Mouse (Mus musculus) R1 (cell line): ENCODE measurements around the gene Glis3.

ENCODE experiments used
- DNase-seq: peaks from one replicate; pipeline ENCODE4 v3.0.0-alpha.2; 2018; ENCODE audit warnings: low read depth, low spot score

Glis3 gene

DNA sequence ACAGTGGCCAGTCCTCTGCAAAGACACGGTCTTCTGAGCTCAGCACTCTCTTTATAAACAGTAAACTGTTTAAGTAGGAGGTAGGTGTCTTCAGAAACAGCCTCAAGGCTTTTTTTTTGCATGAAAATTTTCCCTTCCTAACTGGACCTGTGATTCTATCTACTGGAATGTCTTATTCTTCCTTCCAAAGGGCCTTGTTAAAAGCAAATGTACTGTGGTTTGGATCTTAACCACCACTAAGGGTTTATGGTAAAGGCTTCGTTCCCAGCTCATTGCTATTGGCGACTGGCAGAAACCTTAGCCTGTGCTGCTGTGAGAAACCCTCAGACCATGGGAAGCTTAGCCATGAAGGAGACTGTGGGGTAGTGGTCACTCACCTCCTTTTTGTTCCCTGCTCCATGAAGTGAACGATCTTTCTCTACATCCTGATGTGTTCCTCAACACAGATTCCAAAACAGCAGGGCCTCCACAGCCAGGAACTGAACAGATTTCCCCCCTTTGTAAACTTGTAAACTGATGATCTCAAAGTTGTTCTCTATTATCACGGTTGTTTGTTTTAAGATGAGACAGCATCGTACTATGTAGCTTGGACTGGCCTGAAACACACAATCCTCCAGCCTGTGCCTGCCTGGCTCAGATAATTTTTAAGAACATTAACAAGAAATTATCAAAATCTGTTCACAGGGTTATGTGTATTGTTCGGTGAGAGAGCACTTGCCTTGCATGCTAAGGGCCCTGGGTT, 88.0 kb downstream of the Glis3 start:
- DNase-seq, result no peak

DNA sequence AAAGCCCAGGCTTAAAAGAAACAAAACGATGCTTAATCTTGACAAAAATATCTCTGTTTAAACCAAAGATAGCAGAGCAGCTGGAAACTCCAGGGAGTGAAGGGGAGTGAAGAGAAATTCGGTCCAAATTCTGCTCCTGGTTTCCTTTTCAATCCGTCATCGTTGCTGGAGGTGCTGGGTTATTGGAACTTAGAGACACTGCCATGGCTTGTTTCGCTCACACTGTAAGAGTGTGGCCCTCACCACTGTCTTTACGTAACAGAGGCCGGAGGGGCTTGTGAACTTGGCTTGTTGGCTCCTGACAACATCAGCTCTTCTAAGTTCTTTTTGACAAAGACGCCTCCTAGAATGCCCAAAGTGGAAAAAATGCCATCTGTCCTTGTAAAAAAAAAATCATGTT, 99.4 kb downstream of the Glis3 start:
- no peak for DNase-seq

DNA sequence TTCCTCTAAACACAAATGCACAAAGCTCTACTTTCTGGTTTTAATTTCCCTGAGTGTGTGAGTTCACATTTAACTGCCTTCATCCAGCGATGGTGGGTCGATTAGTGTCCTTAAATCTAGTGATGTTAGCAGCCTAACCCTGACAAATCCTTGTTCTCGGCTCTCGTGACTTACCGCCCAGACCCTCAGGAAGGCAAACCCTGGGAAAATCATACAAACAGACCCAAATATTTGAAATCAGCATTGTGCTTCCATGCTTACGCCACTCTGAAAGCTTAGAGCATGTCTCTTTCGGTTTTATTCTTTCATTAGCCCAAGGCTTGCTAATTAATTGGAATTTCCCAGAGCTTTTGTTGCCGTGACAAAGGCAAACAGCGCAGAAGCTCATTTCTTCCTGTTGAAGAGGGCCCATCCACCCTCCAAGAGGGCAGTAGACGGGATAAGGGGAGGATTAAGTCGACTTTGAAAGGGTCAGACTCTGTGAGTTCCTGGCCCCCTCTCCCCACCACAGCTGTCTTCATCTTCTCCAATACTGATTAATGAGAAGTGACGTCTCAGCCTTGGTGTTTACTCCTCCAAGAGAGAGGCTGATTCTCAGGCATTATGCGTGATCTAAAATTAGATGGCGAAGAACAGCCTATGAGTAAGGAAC, 100.0 kb downstream of the Glis3 start:
- no peak for DNase-seq

DNA sequence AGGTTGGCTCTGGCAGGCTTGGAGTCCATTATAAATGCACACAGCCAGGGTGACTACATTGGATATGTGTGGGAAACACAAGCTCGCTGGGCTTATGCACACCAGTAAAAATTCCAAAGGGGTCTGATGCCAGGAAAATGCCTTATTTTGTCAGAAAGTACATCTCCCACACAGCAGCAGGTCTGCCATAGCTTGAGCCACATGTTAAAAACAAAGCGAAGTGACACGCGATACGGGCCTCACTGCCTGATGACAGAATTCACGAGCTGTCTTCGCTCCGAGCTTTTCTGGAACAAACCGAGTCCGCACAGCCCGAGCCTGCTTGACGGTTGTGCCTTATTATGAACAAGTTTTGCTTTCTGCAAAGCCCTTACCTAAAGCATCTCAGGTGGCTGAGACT, 102.9 kb downstream of the Glis3 start:
- DNase-seq, result no peak

DNA sequence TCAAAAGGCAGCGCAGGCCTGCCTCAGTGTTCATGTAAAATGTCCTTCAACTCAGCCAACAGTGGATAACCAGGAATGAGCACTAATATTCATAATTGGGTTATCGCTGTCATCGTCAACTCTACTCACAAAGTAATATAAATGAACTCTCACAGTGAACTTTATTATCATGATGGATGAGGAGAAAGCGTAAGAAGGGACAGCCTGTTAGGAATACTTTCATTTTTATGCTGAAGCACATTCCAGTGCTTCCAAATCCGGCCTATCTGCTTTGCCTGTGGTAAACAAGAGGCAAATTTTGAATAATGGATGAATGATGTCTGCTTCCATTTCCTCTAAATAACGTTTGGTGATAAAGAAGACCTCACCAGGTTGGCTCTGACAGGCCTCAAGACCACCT, 103.3 kb downstream of the Glis3 start:
- no peak for DNase-seq

DNA sequence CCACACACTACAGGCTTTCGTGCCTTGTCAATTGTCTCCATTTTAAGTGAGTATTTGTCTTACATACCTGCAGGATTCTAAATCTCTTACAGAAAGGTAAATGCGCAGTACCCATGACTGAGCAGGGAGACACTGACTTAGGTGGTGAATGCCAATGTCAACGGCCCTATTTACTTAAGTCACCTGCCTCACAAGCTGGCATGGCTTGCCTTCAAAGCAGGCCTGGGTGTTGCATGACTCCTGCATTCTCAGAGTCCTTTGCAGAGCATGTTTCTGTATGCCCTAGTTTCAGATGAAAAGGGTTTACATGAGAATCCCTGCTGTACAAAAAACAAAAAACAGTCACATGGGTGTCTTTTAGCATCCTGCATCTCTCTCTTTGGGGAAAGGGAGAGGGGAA, 106.2 kb downstream of the Glis3 start:
- DNase-seq, result no peak

DNA sequence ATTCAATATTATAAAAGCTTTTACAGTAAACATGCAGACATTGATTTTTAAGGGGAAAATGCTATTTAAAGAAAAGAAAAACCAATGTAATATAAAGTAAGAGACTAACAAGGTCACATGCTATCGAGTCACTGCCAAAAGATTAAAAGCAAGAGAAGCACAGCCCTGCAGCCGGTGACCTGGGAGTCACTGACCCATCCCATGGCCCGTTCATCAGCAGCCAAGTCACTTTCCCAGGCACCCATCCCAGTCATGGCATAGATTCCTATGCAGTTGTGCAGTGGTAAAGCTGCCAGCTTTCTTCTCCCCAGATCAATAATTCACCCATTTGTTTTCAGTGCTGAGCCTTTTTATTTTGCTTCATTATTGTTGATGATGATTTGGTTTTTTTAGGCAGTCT, 110.0 kb downstream of the Glis3 start:
- DNase-seq, result no peak

DNA sequence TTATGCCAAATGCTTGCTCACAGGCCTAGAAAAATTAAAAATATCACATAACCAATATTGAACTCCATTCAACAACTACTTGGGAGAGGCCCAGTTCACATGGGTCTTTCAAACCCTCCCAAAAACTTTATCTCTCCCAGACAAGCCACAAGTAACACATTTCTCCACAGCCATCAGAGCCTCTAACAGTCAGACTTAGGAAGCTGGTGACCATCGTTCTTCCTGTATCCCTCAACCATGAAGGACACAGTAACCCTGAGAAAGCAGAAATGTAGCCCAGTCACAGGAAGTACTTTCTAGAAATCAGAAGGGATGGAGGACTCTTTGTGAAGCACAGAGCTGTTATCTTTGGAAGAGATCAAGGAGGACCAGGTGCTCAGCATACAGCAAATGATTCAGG, 112.8 kb downstream of the Glis3 start:
- no peak for DNase-seq

DNA sequence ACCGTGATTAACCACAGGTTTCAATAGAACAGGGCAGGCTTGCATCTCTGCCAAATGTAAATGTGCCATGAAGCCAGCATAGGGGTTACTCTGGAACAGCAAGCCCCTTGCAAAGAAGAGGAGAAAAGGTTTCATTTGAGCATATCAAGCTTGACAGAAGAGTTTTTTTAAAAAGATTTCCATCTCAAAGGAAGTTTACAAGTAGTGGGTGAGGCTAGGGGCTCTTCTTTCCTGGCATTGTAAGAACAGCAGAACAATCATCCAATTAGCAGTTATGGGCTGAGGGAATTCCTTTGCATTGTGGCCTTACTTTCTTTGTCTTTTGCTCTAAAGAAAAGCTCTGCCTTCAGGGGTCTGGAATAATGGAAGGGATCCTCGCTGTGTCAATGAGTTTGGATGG, 113.3 kb downstream of the Glis3 start:
- DNase-seq, result peak; percentile 76

DNA sequence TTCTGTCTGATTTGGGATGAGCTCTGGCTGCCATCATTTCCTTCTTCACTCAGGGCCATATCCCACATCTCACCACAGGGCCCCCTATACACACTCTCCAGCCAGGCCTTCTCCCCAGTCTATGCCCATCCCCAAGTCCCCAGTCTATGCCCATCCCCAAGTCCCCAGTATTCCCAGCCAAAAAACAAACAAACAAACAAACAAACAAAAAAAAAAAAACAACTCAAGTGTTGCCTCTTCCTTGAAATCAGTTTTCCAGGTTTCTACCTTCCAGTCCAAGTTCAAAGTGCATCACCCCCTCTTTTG, 118.2 kb downstream of the Glis3 start:
- DNase-seq, result no peak

DNA sequence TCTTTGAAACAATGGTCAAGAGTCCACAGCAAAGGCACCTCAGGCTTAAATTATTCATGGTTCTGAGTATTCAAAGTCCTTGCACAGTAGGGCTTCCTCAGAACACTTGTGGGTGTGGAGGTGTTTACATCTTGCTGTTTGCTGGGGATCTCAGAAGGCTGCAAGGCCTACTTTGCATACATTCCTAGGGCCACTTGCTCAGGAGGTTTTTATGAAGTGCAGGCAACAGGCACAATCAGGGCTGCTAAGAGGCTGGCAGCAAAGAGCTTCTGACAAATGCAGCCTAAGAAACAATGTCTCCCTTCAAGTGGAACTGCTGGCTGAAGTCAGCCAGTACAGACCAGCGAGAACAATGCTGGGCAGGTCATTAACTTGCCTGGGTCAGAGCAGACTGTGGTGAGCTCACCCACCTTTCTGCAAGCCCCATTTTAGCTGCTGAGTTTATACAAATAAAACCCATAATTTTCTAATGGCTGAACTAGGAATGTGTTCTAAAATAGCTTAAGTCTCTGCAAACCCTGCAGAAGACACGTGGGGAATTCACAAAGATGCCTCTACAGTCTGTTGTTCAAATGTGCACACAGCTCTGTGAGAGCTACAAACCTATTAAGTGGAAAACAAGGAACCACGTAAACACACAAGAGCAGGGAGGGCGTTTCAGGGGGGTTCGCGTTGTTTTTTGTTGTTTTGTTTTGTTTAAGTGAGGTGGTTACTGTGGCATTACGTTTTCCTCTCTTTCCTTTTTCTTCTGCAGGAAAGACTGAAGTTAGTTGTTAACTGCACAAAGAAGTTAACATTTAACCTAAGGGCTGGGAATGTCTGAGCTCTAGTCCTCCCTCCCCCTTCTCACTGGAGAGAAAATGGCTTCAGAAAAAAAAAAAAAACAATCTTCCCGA, 118.8 kb downstream of the Glis3 start:
- peak; percentile 96 for DNase-seq

DNA sequence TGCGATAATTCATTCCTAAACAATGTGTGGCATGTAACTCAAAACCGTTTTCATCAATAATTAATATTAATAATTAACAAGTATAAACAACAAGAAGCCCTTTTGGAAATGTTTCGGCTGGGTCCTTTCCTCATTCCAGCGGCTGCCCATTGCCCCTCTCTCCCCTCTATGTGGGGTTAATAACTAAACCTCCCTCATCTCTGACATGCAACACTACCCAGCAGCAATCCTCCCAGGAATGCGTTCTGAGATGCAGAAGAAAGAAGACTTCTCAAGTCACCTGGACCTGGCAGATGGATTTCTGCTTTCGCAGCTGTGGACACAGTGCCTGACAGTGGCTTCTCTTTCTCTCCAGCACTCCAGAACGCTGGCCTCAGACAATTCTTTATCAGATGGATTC, 120.0 kb downstream of the Glis3 start:
- DNase-seq, result no peak

DNA sequence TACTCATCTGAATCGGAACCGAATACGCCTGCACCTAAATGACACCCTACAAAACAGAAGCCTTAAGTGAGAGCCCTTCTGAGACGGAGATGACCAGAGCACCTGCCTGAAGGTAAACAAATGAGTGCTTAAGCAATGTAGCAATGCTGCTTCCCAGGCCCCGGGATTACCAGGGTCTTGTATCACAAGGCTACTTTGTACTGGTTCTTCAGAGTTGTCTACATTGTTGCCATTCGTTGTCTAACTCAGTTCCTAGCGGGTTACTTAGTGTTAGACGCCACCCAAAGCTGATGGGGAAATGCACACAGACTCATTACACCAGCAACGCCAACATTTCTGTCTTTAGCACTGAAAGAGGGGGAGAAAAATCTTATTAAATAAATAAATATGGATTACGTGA, 120.5 kb downstream of the Glis3 start:
- no peak for DNase-seq

DNA sequence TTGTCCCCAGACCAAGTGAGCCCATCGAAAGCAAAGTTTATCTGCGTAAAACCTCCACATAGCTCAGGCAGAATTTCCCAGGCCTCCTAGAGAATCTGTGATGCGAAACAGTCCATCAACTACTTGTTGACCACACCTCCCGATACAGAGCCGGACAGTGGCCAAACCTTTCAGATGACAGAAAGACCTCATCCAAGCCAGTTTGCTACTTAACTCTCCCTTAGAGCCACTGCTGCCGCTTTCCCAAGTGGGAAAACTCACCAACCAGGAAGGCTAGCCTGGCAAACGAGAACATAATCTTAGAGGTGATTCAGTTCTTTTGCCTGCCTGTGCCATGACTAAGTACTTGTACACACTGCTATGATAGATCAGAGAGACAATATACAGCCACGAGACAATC, 121.2 kb downstream of the Glis3 start:
- no peak for DNase-seq

DNA sequence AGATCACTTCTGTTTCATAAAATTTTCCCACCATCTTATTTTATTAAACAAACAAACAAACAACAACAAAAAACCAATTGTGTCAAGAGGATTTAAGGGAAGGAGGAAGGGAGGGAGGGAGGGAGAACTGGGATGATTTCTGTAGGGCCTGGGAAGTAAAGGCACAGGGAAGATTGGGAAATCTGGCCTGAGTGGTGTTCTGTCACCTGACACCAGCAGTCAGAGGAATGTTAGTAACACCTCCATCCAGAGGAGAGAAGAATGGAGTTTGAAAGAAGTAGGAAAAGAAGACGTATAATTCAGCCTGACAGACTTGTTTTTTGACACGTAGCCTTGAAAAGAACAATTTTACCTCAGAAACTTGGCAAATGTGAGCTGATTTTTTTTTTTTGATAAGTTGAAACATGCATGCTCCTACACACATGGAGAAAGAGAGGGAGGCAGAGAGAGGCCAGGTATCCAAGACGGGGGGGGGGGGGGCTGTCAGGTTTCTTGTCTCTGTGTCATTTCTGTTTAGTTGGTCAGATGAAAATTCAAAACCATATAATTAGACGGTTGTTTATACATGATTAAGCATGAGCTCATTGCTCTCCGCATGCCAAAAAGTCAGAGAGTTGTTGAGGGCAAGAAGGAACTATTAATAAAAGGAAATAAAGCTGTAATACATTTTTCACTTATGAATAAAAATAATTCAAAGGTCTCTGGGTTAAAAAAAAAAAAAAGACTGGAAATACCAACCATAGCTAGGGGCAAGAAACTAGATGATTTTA, 122.1 kb downstream of the Glis3 start:
- DNase-seq, result peak; percentile 17

DNA sequence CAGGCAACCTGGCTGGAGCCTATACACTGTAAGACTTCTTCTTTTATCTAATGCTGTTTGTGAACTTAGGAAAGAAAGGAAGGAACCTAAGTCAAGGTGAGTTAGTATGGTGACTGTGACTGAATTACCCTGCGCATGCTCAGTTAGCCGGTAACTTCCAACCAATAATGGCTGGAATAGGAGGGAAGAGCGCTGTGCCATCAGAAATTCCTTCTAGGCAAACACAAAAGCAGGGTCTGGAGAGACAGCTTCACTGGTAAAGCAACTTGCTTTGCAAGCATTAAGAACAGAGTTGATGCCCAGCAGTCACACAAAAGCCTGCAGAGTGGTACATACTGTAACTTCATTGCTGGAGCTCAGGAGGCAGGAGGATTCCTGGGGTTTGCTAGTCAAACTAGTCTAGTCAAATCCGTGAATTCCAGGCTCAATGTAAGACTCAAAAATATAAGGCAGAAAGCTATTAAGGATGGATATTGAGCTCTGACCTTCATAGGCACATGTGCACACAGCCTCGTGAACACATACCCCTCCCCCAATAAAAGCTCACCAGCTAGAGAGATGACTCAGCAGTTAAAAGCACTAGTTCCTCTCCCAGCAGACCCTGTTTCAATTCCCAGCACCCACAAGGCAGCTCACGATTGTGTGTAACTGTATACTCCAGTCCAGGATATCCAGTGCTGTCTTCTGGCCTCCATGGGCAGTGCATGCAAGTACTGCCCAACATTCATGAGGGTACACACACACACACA, 124.5 kb downstream of the Glis3 start:
- DNase-seq, result peak; percentile 63

DNA sequence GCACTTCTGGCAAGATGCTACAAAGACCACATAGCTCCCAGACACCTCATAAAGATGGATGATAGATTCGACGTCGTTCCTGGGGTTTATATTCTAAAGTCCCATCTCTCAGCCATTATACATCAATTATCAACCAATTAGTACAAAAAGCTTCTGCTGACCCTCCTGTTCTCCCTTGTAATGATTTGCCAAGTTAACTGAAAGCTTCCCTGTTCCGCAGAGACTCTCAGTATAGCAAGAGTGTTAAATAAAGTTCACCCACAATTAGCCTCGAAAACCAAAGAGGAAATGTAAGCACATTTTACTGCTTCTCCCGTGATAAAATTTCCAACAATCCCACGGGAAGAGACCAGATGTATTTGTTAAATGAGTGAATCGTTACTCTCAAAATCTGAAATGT, 129.3 kb downstream of the Glis3 start:
- no peak for DNase-seq

DNA sequence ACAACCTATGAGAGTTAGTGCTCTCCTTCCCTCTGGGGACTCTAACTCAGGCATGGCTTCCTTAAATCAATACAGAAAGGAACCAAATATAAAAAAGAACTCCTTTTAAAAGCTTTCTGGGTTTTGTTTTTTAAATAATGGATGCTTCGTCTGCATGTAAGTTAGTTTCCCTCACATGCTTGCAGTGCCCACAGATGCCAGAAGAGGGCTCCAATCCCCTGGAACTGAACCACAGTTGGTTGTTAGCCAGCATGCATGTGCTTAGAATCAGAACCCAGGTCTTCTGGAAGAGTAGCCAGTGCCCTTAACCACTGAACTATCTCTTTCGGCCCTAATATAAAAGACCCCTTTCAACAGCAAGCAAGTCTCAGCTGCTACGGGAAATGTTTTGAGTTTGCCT, 132.9 kb downstream of the Glis3 start:
- peak; percentile 60 for DNase-seq

DNA sequence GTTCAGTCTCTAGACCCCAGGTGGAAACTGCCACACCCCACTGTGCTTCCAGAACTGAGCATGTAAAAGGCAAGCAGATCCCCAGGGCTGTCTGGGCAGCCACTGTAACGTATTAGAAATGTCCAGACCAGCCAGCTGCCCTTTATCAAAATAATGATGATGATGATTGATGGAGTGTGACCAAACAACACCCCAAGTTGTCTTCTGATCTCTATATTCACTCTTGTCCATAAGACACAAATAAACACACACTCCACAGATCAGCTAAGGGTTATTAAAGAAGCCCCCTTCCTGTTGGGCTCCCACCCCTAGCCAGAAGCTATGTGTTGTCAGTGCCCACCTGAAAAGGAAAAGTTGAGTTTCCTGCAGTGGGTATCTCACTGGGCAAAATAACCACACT, 134.4 kb downstream of the Glis3 start:
- DNase-seq, result no peak

DNA sequence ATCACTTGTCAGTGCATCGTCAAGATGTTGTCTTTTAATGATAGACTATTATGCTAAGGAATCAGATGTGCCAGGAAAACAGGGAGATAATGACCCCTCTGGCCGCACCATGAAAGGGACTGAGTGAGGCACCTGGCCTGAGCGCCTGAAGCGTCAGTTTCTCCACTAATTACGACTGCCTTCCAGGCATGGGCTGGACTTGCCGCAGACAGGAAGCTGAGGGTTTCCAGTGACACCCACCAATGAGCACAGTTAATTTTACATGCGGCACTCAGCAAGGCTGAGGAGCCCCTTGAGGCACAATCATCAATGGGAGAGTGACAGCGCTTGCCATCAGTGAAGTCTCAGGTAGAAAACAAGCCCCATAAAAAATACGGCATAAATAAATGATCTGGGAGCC, 141.1 kb downstream of the Glis3 start:
- DNase-seq, result no peak

DNA sequence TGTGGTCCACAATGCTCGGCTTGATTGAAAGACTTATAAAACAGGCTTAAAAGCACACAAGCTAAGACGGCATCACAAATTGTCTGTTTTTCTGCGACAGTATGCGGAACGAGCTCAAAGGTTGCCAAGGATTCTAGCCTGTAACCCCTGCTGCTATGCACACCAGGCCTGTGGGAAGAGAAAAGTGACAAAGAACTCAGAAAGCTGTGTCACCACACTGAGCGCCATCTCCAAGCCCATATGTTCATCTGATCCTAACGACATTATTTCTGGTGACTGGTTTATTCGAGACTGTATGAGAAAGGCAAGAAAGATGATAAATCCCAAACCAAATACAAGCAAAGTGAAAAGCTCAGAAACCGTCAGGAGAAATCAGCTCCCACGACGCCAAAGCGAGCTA, 144.9 kb downstream of the Glis3 start:
- DNase-seq, result no peak
